Mouse (Mus musculus) forebrain, postnatal 0 days (tissue): Measurements from ENCODE around the gene Ap1b1. TPM values are rescaled to one million over a fixed set of nuclear protein-coding genes. Genes with fewer than 3 reads are reported as not detected.

Source experiments
- ATAC-seq: fragments of 200-750 bp; cut with Nextera tagmentation; 2 replicates; pipeline ENCODE4 v1.8.0; 2017; ENCODE audit warnings: mild to moderate bottlenecking, moderate library complexity
- DNase-seq: peaks from one replicate; pipeline ENCODE4 v3.0.0-alpha.2; 2015
- H3K27ac ChIP-seq: fragments of 300-500 bp; sonication (generic); 2 replicates; pipeline ENCODE4 v1.5.1; 2014; ENCODE audit warnings: low read depth, mild to moderate bottlenecking, antibody characterized with exemption, low read length, moderate library complexity, mixed read lengths
- H3K27me3 ChIP-seq: fragments of 300-500 bp; sonication (generic); 2 replicates; pipeline ENCODE4 v1.6.1; 2014; ENCODE audit warnings: mild to moderate bottlenecking, low read length, mixed read lengths; ENCODE audit not compliant: insufficient read depth
- H3K36me3 ChIP-seq: fragments of 300-500 bp; sonication (generic); 2 replicates; pipeline ENCODE4 v1.6.1; 2014; ENCODE audit warnings: mild to moderate bottlenecking, moderate library complexity; ENCODE audit not compliant: insufficient read depth
- H3K4me1 ChIP-seq: fragments of 300-500 bp; sonication (generic); 2 replicates; pipeline ENCODE4 v1.6.1; 2014; ENCODE audit warnings: antibody characterized with exemption; ENCODE audit not compliant: insufficient read depth
- H3K4me2 ChIP-seq: fragments of 300-500 bp; sonication (generic); 2 replicates; pipeline ENCODE4 v1.6.1; 2014; ENCODE audit warnings: low read depth, mild to moderate bottlenecking, moderate library complexity
- H3K4me3 ChIP-seq: fragments of 300-500 bp; sonication (generic); 2 replicates; pipeline ENCODE4 v1.5.1; 2014; ENCODE audit warnings: low read depth, low read length, mixed read lengths
- H3K9ac ChIP-seq: fragments of 300-500 bp; sonication (generic); 2 replicates; pipeline ENCODE4 v1.6.1; 2014; ENCODE audit warnings: mild to moderate bottlenecking
- H3K9me3 ChIP-seq: fragments of 300-500 bp; sonication (generic); 2 replicates; pipeline ENCODE4 v1.6.1; 2016; ENCODE audit warnings: low read length
- CTCF ChIP-seq: sonication (generic); IDR thresholded peaks from 2 replicates; pipeline ENCODE4 v1.5.1; 2016; ENCODE audit warnings: antibody characterized with exemption, control low read depth, low read depth
- WGBS: fragments of 180-500 bp; shearing (Covaris S2); extraction: QIAGEN DNeasy Blood & Tissue Kit; methylation state at CpG from one replicate; pipeline ENCODE4 v1.1.7; 2014; 5-methylcytosine and 5-hydroxymethylcytosine counted together
- polyA plus RNA-seq: library from polyadenylated mRNA; unstranded; fragments of >200 nt; fragmentation: Nextera tagmentation; extraction: Ambion mirVana; gene quantifications from 2 replicates; pipeline ENCODE4 v1.2.1, GENCODE M21; 2015
- total RNA-seq: library from RNA; depleted of rRNA; stranded (reverse); fragments of >200 nt; gene quantifications from 2 replicates; pipeline ENCODE4 v1.2.3, GENCODE M21; 2014

Gene Ap1b1
- total and polyA plus RNA-seq, 2 experiments from 2014 or later: 78.8 to 95.6 TPM

DNA sequence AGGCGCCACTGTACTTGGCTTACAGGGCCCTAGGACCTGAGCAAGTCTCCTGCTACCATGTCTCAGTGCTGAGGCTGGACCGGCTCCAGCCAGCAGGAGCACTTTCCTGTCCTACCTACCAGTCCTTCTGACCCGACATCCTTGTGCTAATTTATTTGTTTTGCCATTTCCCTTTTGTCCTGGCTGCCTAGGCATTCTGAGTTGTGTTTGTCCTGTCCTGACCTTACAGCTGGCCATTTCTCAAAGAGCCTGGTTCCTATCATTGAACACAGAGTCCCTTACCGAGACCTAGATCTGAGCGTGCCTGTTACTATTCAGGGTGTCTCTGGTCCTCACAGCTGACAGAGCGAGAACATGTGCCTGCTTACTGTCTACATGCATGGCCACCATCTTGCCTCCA, 68.2 kb downstream of the Ap1b1 start:
- H3K27ac ChIP-seq: no peak overlapping the region
- WGBS: 71% methylated on average over 6 of the region's 6 CpGs
- no peak overlapping the region for H3K9ac ChIP-seq
- H3K36me3 ChIP-seq: no peaks in the 10 kb centered on the region
- no peak for TF ChIP-seq CTCF
- DNase-seq: no peak
- H3K9me3 ChIP-seq: no peaks in the 10 kb centered on the region
- peaks cover 9% of the 10 kb centered on the region for H3K4me1 ChIP-seq
- ATAC-seq: no peak
- H3K27me3 ChIP-seq: peaks cover 25% of the 10 kb centered on the region
- no peak overlapping the region for H3K4me3 ChIP-seq
- no peak overlapping the region for H3K4me2 ChIP-seq

DNA sequence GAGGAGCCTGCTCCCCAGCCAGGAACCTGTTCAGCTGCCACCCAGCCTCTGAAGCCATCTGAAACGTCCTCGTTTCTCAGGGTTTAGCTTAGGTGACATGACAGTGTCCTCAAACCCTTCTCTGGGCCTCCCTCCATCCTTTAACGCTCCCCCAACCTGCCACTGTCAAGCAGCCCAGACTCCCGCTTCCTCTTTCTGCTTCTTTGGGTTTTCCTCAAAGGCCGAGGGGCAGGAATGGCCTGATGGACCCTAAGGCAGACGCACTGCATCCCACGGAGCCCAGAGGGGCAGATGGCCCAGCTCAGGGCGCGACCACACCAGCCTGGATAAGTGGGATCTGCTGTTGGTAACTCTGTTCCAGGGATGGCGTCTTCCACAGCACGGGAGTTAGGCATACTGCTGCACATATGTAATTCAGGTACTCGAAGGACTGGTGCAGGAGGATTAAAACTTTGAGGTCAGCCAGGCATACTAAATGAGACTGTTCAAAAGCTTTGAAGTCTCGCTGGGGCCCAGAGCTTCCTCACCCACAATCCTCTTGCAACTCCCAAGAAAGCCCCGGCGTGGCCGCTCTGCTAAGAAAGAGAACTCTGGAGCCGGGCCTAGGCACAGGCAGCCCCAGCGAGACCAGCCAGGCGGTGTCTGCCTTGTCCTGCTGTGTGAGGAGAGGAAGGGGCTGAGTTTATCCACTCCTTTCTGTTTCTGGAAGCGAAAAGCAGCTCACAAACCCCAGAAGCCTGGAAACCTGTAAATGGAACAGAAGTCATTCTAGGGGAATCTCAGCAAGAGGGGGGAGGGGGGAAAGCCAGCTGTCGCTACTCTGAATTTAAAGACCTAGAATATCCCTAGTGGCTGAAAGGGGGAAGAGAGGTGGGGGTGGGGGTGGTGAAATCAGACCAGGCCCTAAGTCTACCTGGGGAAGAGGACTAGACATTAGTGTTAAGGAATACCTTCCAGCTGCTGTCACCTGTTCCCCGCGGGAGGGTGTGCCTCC, 69.6 kb downstream of the Ap1b1 start:
- no peaks in the 10 kb centered on the region for H3K9me3 ChIP-seq
- peak; percentile 60 for DNase-seq
- WGBS: 31% methylated on average over 23 of the region's 23 CpGs
- H3K36me3 ChIP-seq: peaks cover 8% of the 10 kb centered on the region; the same call in 1 of the 2 replicates
- TF ChIP-seq CTCF: peak; percentile 31; the same call in 1 of the 2 replicates
- no peak overlapping the region for H3K4me2 ChIP-seq
- H3K27ac ChIP-seq: 0 out of 2 replicates have a peak overlapping the region, but pooled peaks have one; percentile 29
- H3K4me1 ChIP-seq: peaks cover 10% of the 10 kb centered on the region
- H3K4me3 ChIP-seq: no peak overlapping the region
- peaks cover 38% of the 10 kb centered on the region for H3K27me3 ChIP-seq
- H3K9ac ChIP-seq: no peak overlapping the region
- peak; percentile 30 for ATAC-seq

DNA sequence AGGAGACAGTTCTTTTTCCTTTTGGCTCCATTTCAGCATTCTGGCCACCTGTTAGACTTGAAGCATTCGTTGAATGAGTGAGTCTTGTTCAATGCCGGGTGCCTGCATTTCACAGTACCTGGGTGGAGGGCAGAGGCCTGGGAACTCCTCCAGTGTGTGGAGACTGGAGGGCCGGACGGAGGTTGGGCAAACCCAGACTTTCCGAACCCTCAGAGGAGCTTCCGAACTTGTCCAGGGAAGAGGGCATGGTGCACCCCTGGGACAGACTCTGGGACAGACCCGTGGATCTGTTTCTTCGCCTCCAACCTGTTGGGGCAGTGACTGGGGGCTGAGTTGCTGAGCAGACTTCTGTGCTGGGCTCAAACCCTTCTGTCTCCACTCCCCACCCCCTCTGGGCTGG, 70.4 kb downstream of the Ap1b1 start:
- peaks cover 8% of the 10 kb centered on the region; the same call in 1 of the 2 replicates for H3K36me3 ChIP-seq
- peaks cover 19% of the 10 kb centered on the region for H3K4me1 ChIP-seq
- no peak overlapping the region for H3K4me3 ChIP-seq
- DNase-seq: no peak
- H3K27ac ChIP-seq: no peak overlapping the region
- no peak for TF ChIP-seq CTCF
- 51% methylated on average over 8 of the region's 8 CpGs for WGBS
- peaks cover 44% of the 10 kb centered on the region for H3K27me3 ChIP-seq
- H3K9me3 ChIP-seq: no peaks in the 10 kb centered on the region
- H3K9ac ChIP-seq: no peak overlapping the region
- no peak overlapping the region for H3K4me2 ChIP-seq
- ATAC-seq: no peak

DNA sequence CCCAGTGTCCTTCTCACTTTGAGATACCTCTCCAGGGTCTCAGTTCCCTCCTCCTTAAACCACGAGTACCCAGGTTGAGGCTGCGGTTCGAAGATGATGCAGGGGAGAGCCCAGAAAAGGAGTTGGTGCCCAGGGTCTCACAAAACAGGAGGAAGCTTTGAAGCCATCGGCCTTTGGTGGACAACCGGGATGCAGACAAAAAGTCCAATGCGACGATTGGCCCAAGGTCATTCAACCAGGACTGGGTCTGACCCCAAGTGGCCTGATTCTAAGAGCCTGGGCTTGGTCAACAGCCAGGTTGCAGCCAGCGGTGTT, 70.9 kb downstream of the Ap1b1 start:
- Histone ChIP-seq H3K9ac (peak overlapping the region; percentile 60; the same call in 1 of the 2 replicates), H3K4me1 (peaks cover 23% of the 10 kb centered on the region), H3K27ac (no peak overlapping the region), H3K36me3 (peaks cover 8% of the 10 kb centered on the region; the same call in 1 of the 2 replicates), H3K27me3 (peaks cover 48% of the 10 kb centered on the region), H3K4me2 (peak overlapping the region; percentile 87), H3K4me3 (peak overlapping the region; percentile 47), H3K9me3 (no peaks in the 10 kb centered on the region)
- DNase-seq (no peak), ATAC-seq (no peak)
- 18% methylated on average over 8 of the region's 8 CpGs for WGBS
- TF ChIP-seq CTCF: no peak

DNA sequence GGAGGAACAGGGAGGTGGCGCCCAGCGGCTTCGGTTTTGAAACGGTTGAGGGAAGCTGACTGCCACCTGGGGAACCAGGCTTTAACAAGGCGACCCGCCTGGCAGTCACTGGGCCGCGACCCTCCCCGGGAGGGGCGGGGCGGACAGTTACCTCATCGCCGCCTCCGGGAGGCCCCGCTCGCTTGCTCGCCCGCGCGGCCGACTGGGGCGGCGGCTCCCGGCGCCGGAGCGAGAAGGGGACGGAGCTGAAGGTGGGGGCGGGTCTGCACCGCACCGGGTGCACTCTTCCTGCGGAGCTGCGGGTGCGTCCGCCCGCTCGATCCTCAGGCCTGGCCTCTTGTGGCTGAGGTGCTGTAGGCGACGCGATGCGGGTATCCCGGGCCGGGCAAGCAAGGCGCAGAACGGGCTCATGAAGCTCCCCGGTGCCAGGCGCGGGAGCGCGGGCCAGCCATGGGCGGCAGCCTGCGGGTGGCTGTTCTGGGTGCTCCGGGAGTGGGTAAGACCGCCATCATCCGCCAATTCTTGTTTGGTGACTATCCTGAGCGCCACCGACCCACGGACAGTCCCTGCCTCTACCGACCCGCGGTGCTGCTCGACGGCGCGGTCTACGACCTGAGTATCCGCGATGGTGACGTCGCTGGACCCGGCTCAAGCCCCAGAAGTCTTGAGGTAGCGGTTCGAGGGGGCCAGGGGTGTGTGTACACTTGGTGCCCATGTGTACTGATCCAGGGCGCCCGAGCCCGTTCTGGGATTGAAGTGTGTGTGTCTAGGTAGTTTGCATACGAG, 71.4 kb downstream of the Ap1b1 start, which contains the start of gene Rasl10a:
Gene Rasl10a, plus strand, starts transcription at position 273 of the 786 bp plus-strand sequence.
- peaks cover 50% of the 10 kb centered on the region for H3K27me3 ChIP-seq
- peak; percentile 7; the same call in 1 of the 2 replicates for ATAC-seq
- no peak within 1 kb of the TSS for H3K27ac ChIP-seq
- no peak for TF ChIP-seq CTCF
- H3K4me2 ChIP-seq: peak within 1 kb of the TSS; percentile 87
- no peaks in the 10 kb centered on the region for H3K9me3 ChIP-seq
- peaks cover 23% of the 10 kb centered on the region for H3K4me1 ChIP-seq
- peaks cover 8% of the 10 kb centered on the region; the same call in 1 of the 2 replicates for H3K36me3 ChIP-seq
- H3K9ac ChIP-seq: peak within 1 kb of the TSS; percentile 60
- peak within 1 kb of the TSS; percentile 47 for H3K4me3 ChIP-seq
- WGBS: 3% methylated on average over 76 of the region's 77 CpGs
- DNase-seq: peak; percentile 45

DNA sequence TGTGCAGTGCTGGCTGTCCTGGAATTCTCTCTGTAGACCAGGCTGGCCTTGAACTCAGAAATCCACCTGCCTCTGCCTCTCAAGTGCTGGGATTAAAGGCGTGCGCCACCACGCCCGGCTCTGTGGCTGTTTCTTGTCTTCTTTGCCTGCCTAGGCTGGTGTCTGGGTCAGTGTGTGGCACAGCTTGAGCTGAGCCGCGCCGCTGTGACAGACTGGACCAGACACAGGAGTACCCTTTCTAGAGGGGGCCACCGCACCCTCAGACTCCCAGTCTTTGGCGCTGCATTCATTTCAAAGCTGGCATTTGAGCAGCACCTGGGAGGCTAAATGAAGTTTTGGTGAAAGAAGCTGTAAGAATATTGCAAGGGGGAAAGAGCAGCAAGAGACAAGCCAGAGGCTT, 72.2 kb downstream of the Ap1b1 start:
- Histone ChIP-seq H3K27me3 (peaks cover 50% of the 10 kb centered on the region), H3K4me3 (no peak overlapping the region), H3K9ac (no peak overlapping the region), H3K36me3 (peaks cover 8% of the 10 kb centered on the region; the same call in 1 of the 2 replicates), H3K4me1 (peaks cover 23% of the 10 kb centered on the region), H3K4me2 (peak overlapping the region; percentile 87; the same call in 1 of the 2 replicates), H3K9me3 (no peaks in the 10 kb centered on the region), H3K27ac (no peak overlapping the region)
- no peak for ATAC-seq
- no peak for TF ChIP-seq CTCF
- no peak for DNase-seq
- WGBS: 26% methylated on average over 9 of the region's 9 CpGs
